8 mouse cellular contexts compared by ENCODE assay signal in the genomic region with DNA sequence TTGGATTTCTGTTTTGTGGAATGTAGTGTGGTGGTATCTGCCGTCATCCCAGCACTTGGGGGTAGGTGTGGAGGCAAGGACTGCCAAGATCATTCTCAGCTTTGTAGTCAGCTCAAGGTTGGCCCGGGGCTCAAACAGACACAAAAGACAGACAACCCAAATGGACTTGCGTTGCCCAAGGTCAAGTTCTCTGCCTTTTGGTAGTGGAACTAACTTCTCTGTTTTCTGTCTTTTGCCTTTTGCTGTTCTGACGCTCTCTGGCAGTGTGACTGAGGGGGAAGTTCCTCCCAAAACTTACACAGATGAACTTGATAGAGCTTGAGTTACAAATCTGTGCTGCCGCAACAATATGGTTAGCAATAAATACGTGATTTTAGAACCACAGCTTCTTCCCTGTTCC. TPM values are rescaled to one million over a fixed set of nuclear protein-coding genes. Genes with fewer than 3 reads are reported as not detected.
A peak's percentile ranks its signal among the peaks of the same experiment; 100 is the strongest.
DNase-seq lines count a peak whose midpoint lies in the region; ATAC-seq and TF ChIP-seq lines count a peak whose summit lies in the region.

No protein-coding gene starts in this region.

- no peaks in the 10 kb centered on the region for H3K4me1 ChIP-seq in lung, embryonic 14.5 days (ENCODE audit: insufficient read depth)
- peaks cover 14% of the 10 kb centered on the region for H3K4me1 ChIP-seq in intestine, embryonic 16.5 days (ENCODE audit: control insufficient read depth, insufficient read depth, low read length)
- H3K4me1 ChIP-seq in stomach, embryonic 14.5 days (ENCODE audit: control insufficient read depth, insufficient read depth, low read length): no peaks in the 10 kb centered on the region
- H3K4me1 ChIP-seq in thymus, adult 2 months (replicated peaks; ENCODE audit: control insufficient read depth, insufficient read depth, low read length): peaks cover 10% of the 10 kb centered on the region; the same call in 1 of the 2 replicates

- peaks cover 55% of the 10 kb centered on the region for H3K27me3 ChIP-seq in lung, embryonic 14.5 days (ENCODE audit: insufficient read depth, low read length)
- H3K27me3 ChIP-seq in intestine, embryonic 16.5 days (replicated peaks; ENCODE audit: control insufficient read depth, insufficient read depth, low read length): peaks cover 3% of the 10 kb centered on the region; the same call in 1 of the 2 replicates
- peaks cover 16% of the 10 kb centered on the region for H3K27me3 ChIP-seq in stomach, embryonic 14.5 days (ENCODE audit: control insufficient read depth, insufficient read depth, low read length)
- peaks cover 10% of the 10 kb centered on the region; the same call in 1 of the 2 replicates for H3K27me3 ChIP-seq in thymus, adult 2 months (ENCODE audit: control insufficient read depth, insufficient read depth, low read length)

- no peak overlapping the region for H3K27ac ChIP-seq in lung, embryonic 14.5 days (ENCODE audit: low read depth)
- H3K27ac ChIP-seq in intestine, embryonic 16.5 days (ENCODE audit: low read length): peak overlapping the region; percentile 50
- H3K27ac ChIP-seq in stomach, embryonic 14.5 days (ENCODE audit: low read length): no peak overlapping the region
- no peak overlapping the region for H3K27ac ChIP-seq in thymus, adult 2 months (ENCODE audit: control insufficient read depth, insufficient read depth, low read length)

- no peak for TF ChIP-seq POLR2A in thymus, adult 2 months (IDR thresholded peaks at IDR 0.05; ENCODE audit: control insufficient read depth, extremely low read depth, insufficient read depth, low read length, poor library complexity)

- H3K36me3 ChIP-seq in lung, embryonic 14.5 days (ENCODE audit: insufficient read depth): no peaks in the 10 kb centered on the region
- H3K36me3 ChIP-seq in intestine, embryonic 16.5 days (ENCODE audit: control insufficient read depth, insufficient read depth, low read length): no peaks in the 10 kb centered on the region
- H3K36me3 ChIP-seq in stomach, embryonic 14.5 days (ENCODE audit: control insufficient read depth, insufficient read depth, low read length): no peaks in the 10 kb centered on the region
- H3K36me3 ChIP-seq in thymus, adult 2 months (ENCODE audit: control insufficient read depth, insufficient read depth, low read length): no peaks in the 10 kb centered on the region

- peak overlapping the region; percentile 100 for H3K4me2 ChIP-seq in lung, embryonic 14.5 days
- peak overlapping the region; percentile 95 for H3K4me2 ChIP-seq in intestine, embryonic 16.5 days (ENCODE audit: low read depth, low read length)
- peak overlapping the region; percentile 100 for H3K4me2 ChIP-seq in stomach, embryonic 14.5 days (replicated peaks; ENCODE audit: low read depth, low read length)

- no peak for ATAC-seq in lung, embryonic 14.5 days (ENCODE audit: insufficient read depth)
- ATAC-seq in intestine, embryonic 16.5 days: no peak
- ATAC-seq in stomach, embryonic 14.5 days (ENCODE audit: insufficient number of reproducible peaks, insufficient read depth, low FRiP score, low read depth): no peak

- peak; percentile 26 to 63 for DNase-seq in adrenal gland, adult (ENCODE audit: inconsistent age in 2 of 2, low spot score in 1 of 2)
- DNase-seq in adrenal gland, postnatal 25 days: no peak
- DNase-seq in lung, embryonic 14.5 days: no peak
- DNase-seq in lung, postnatal 10 days: no peak
- DNase-seq in thymus, adult 2 months: no peak
- DNase-seq in urinary bladder, postnatal 14 days (ENCODE audit: low spot score): no peak

- no peaks in the 10 kb centered on the region for H3K9me3 ChIP-seq in lung, embryonic 14.5 days (ENCODE audit: low read depth, low read length)
- H3K9me3 ChIP-seq in intestine, embryonic 16.5 days (ENCODE audit: control insufficient read depth, low read length): no peaks in the 10 kb centered on the region
- H3K9me3 ChIP-seq in stomach, embryonic 14.5 days (ENCODE audit: control insufficient read depth, low read depth, low read length): no peaks in the 10 kb centered on the region

- no peak for TF ChIP-seq CTCF in lung, embryonic 14.5 days (IDR thresholded peaks at IDR 0.05; ENCODE audit: low read depth)
- no peak for TF ChIP-seq CTCF in thymus, adult 2 months (IDR thresholded peaks at IDR 0.05; ENCODE audit: borderline replicate concordance, control insufficient read depth, extremely low read depth, insufficient read depth, low read length, poor library complexity)

- peak overlapping the region; percentile 71; the same call in 1 of the 2 replicates for H3K4me3 ChIP-seq in lung, embryonic 14.5 days (ENCODE audit: low read depth, low read length)
- peak overlapping the region; percentile 82 for H3K4me3 ChIP-seq in intestine, embryonic 16.5 days (ENCODE audit: low read length)
- no peak overlapping the region; the same call in 1 of the 2 replicates for H3K4me3 ChIP-seq in stomach, embryonic 14.5 days (ENCODE audit: low read depth, low read length)
- H3K4me3 ChIP-seq in thymus, adult 2 months (ENCODE audit: control insufficient read depth, insufficient read depth, low read length): no peak overlapping the region

- WGBS in lung, embryonic 14.5 days: 16% methylated on average over 6 of the region's 6 CpGs
- WGBS in intestine, embryonic 16.5 days: 20% methylated on average over 6 of the region's 6 CpGs
- 13% methylated on average over 6 of the region's 6 CpGs for WGBS in stomach, embryonic 14.5 days
- WGBS in thymus, adult 2 months: 8% methylated on average over 6 of the region's 6 CpGs

- H3K9ac ChIP-seq in lung, embryonic 14.5 days: no peak overlapping the region
- peak overlapping the region; percentile 17; the same call in 1 of the 2 replicates for H3K9ac ChIP-seq in intestine, embryonic 16.5 days (ENCODE audit: low read depth, low read length)
- H3K9ac ChIP-seq in stomach, embryonic 14.5 days (replicated peaks; ENCODE audit: low read depth, low read length): no peak overlapping the region

RNA-seq across cellular contexts. Expression of a gene that starts 1.3 kb away (rescaled TPM):
- 8.6 and 9.8 TPM in 2 replicates for total RNA-seq in adrenal gland, postnatal 25 days (2021)
- 2.2 and 2.3 TPM in 2 replicates for polyA plus RNA-seq in lung, embryonic 14.5 days (2014; fragmentation: Nextera tagmentation; extraction: Ambion mirVana)
- polyA plus RNA-seq in intestine, embryonic 16.5 days (2015; fragmentation: Nextera tagmentation; extraction: Ambion mirVana): 24.8 and 30.2 TPM in 2 replicates
- 5.0 TPM in 2 replicates for polyA plus RNA-seq in stomach, embryonic 14.5 days (2014; fragmentation: Nextera tagmentation; extraction: Ambion mirVana)
- 16.2 and 22.7 TPM in 2 replicates for polyA plus RNA-seq in thymus, adult 2 months (2012; rRNA removed)

Comparison
In these comparisons a context has a peak if more than half of its experiments do, and no peak if none do; other contexts are left out.
1. DNase-seq: peak in adrenal gland, adult (2 of 2); none in adrenal gland, postnatal 25 days (single experiment), lung, embryonic 14.5 days (single experiment), lung, postnatal 10 days (single experiment), thymus, adult 2 months (single experiment) and urinary bladder, postnatal 14 days (single experiment).
2. H3K4me3 ChIP-seq: peak in lung, embryonic 14.5 days (single experiment) and intestine, embryonic 16.5 days (single experiment); none in stomach, embryonic 14.5 days (single experiment) and thymus, adult 2 months (single experiment).
3. Peak in every context shown above with its lines, with median percentiles within 50 percentile points of each other: H3K4me2 ChIP-seq.